Mouse (Mus musculus): ENCODE data around the gene Eef1g. TPM values are rescaled to one million over a fixed set of nuclear protein-coding genes. Genes with fewer than 3 reads are reported as not detected.
A peak's percentile ranks its signal among the peaks of the same experiment; 100 is the strongest.
"Not testable (repeated sequence)": the region's sequence is repeated elsewhere in the genome, so short reads cannot be mapped to it uniquely, and the experiment has no call there.

Eef1g gene
- total RNA-seq, 2 experiments from 2014 or later, result 209 to 343 TPM

DNA sequence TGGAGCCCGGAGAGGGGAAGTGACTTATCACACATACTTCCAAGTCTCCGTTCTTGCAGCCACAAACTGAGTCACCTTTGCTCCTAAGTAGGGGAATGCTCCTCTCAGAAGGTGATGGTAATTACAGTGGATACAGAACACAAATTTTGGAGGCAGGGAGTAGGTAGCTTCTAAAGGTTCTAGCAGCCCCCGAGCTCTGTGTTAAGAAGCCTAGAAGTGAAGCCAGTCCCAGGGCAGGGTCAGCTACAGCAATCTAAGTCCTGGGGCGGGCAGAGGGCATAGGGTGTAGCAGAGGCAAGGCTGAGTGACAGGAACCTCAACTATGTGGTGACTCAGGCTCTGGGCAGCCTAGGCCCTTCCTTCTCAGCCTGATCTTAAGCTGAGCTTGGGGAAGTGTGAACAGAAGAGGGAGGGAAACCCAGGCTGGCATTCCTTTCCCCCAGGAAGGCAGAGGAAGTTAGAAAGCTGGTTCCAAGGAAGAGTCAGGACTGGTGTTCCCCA lies 16.4 kb downstream of the Eef1g start:
- ATAC-seq (ENCODE audit: poor library complexity, severe bottlenecking), result peak; percentile 62

- peak; percentile 53 for ATAC-seq (ENCODE audit: poor library complexity, severe bottlenecking)
Measured at GRCm38 (mm10) chr19:8984255-8984868, 17.5 kb downstream of the Eef1g start.

DNA sequence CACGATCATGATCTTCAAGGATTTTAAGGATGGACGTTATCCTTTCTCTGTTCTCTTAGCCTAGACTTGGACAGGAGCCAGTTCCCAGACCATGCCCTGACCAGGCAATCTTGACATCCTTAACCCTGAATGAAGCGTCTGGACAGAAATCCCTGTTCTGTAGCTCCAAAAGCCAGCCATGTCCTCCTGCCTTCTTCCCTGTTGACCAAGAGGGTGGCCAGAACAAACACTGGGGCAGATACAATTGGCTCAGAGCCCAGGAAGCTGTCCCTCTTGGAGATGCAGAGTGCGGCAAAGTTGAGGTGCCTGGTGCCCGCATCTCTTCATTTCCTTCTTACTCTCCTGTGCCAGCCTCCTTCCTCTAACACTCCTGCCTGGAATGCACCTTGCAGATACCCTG lies 19.1 kb downstream of the Eef1g start:
- ATAC-seq (ENCODE audit: poor library complexity, severe bottlenecking), result no peak

- no peak for ATAC-seq (ENCODE audit: poor library complexity, severe bottlenecking)
Measured at GRCm38 (mm10) chr19:8987816-8988215, 21.0 kb downstream of the Eef1g start.

DNA sequence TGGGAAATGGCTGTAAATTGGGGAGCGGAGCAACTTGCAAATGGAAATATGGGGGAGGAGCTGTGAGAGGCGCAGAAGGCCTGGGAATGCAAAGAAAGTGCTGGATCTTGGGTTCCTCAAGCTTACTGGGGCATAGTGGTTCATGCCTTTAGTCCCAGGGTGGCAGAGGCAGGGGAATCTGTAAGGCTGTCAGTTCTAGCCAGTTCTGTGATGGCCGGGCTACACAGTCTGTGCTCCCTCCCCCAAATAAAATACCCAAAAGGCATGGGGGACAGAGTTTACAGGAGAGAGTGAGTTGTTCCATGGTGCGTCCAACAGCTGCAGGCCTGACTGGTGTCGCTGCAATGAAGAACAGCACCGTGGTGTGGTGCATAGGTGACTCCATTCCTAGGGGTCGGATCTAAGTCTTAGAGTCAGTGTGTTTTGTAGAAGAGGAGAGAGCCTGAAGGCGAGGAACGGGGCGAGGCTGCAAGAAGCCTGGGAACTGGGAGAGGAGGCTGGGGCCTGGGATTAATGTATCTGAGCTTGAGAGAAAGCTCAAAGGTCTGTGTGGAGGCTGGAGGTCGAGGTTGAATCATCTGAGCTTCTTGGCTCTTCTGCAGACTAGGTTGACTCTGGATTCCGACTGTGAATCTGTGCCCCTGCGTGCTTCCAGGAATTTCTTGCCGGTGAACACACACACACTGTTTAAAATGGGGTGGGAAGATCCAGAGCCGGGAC lies 21.7 kb downstream of the Eef1g start:
- ATAC-seq (ENCODE audit: poor library complexity, severe bottlenecking), result no peak

GRCm38 (mm10) chr19:8989066-8989566 lies 22.3 kb downstream of the Eef1g start, which contains the start of gene Ahnak:
Gene Ahnak (plus strand): TSS chr19:8989284.
- ATAC-seq (ENCODE audit: poor library complexity, severe bottlenecking), result peak; percentile 36

DNA sequence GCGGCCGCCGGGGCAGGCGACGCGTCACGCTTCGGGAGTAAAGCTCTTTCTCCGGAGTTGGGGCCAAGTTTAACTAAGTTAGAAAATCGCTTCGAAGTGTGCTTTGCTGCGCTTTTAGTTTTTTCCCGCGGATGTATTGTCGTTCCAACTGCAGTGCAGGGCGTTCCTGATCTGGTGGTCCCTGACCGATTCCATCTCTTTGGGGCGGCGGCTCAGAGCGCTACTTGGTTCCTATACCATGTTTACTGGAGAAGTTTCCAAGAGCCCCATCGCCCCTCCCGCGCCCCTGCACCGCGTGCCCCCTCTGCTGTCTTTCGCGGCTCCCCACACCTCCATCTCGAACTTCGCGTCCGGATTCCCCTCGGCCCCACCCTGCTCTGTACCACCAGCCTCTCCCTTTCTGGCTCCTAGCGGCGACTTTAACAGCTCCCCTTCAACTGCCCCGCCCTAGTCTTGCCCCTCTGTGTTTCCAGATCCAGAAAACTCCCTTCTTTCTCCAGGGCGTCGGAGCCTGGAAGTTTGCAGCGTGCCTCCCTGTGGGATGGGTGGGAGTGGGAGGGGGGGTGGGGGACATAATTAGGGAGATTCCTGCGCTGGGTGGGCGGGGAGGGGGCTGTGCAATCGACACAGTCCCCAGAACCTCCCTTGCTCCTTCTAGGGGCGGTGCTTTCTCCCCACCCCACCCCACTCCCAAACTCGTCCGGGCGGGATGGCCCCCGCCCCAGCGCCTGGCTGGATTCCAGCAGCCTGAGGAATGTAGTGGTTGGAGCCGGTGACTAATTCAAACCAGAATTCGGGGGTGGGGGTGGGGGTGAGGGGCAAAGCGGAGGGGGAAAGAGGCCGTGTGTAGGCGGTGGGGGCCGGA lies 23.0 kb downstream of the Eef1g start:
- peak; percentile 32 for ATAC-seq (ENCODE audit: poor library complexity, severe bottlenecking)

- no peak for ATAC-seq (ENCODE audit: poor library complexity, severe bottlenecking)
Measured at GRCm38 (mm10) chr19:8990432-8991102, 23.7 kb downstream of the Eef1g start.

- no peak for ATAC-seq (ENCODE audit: poor library complexity, severe bottlenecking)
Measured at GRCm38 (mm10) chr19:8991245-8991870, 24.5 kb downstream of the Eef1g start.

DNA sequence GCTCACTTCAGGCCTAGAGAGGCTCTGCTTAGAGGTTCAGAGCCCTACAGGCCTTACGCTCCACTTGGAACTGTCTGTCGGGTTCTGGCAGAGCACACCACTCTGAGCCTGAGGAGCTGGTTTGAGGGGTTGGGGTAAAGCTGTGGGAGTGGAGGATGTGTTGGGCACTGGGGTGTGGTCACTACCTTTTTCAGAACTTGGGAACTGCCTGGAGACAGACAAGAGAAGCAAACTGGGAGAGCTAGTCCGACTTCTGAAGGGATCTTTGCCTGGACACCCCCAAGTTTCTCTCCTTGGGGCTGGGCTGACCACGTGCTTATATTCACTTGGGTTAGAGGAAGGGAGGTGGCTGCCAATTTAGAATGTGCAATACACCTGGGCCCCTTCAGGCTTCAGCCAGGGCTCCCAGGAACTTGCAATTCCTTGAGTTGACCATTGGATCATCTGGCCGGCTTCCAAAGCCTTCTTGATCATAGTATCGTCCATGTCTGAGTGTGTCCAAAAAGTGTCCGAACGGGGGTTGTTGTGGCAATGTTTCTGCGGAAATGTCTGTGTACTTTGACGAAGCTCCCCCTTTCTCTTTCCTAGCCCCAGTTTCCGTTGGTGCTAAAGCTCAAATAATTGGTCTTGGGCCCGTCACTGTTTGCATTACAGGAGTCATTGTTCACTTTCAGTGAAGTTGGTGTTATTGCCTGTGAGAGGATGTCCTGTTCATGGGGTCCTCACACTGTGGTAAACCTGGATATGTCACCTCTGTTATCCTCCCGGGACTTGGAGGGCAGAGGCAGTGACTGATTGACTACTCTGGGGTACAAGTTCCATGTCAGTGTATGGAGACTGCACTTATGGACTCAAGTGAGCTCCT lies 25.3 kb downstream of the Eef1g start:
- no peak for ATAC-seq (ENCODE audit: poor library complexity, severe bottlenecking)

GRCm38 (mm10) chr19:8992769-8993624 lies 26.2 kb downstream of the Eef1g start:
- ATAC-seq (ENCODE audit: poor library complexity, severe bottlenecking), result peak; percentile 59

DNA sequence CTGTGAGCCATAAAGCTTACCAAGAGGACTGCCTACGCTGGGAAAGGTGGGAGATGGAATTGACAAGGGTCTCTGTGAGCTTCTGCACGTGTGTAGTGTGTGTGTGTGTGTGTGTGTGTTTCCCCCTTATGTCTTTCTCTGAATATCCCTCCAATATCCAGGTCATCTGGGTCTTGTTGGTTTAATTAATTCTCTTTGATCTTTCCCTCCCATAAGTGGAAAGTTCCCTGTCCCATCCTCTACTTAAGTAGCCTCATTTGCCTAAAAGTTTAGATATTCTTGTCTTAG lies 26.7 kb downstream of the Eef1g start:
- ATAC-seq (ENCODE audit: poor library complexity, severe bottlenecking), result no peak

GRCm38 (mm10) chr19:8994813-8995607 lies 28.2 kb downstream of the Eef1g start:
- ATAC-seq (ENCODE audit: poor library complexity, severe bottlenecking), result no peak

DNA sequence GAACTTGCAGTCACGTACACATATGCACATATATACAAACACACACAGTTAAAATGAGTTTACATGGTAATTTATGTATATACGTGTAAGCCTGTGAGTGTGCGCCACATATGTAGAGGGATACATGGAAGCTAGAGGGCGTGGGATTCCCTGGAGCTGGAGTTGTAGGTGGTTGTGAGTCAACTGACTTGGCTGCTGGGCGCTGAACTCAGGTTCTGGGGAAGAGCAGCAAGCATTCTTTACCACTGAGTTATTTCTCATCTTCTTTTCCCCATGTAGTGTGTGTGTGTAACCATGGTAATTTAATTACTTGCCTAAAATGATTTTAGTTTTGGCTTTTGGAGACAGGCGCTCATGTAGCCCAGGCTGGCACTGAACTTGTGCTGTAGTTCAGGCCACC lies 29.8 kb downstream of the Eef1g start:
- no peak for ATAC-seq (ENCODE audit: poor library complexity, severe bottlenecking)

DNA sequence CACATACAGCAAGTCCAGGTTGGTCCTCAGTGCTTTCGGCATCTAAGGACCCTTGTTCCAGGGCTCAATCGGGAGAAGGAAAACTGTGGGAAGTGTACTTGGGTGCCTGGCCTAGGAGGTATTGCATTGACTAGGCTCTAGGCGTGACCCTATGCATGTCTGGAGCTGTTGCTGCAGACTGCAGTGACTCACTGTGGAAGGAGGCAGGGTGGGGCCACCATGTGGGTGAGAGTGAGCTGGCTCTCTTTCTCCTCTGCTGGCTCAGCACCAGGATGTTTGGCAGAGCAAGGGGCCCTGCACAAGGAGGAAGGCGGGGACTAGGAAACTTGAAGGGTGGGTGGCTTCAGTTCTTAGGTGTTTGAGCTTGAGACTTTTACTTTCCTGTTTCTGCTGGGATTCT lies 30.7 kb downstream of the Eef1g start:
- ATAC-seq (ENCODE audit: poor library complexity, severe bottlenecking), result peak; percentile 92

DNA sequence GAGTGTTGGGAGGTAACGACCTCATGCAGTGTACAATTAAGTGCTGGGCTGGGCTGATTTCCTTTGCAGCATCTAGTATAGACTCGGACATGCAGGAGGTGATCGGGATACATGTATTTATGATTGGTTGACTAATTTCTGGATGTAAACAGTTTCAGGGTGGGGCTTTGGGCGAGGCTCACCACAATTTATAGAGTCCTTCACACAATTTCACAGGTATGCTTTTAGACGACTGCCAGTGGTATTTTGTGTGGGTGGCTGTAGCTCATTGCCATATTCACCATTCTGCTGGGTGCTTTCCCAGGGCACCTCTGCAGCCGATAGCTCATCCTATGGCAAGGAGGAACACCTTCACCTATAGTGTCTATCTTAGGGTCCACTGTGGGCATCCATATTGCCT lies 31.7 kb downstream of the Eef1g start:
- no peak for ATAC-seq (ENCODE audit: poor library complexity, severe bottlenecking)

DNA sequence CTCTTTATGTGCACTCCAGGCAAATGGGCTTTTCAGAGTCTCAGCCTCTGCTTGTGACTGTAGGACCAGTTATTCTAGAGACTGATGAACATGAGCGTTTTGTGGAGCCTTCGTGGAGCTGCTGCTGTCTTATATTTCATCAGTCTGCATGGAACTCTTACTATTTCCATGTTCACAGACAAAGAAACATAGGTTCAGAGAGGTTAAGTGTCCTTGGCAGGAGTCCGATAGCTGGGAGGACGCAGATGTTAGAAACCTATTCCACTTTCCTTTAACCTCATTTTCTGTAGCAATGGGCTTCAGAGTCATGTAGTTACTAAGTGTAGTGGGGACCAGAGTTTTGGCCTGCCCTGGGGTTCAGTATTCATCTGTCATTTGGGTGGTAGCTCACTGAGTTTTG lies 32.4 kb downstream of the Eef1g start:
- ATAC-seq (ENCODE audit: poor library complexity, severe bottlenecking), result no peak

DNA sequence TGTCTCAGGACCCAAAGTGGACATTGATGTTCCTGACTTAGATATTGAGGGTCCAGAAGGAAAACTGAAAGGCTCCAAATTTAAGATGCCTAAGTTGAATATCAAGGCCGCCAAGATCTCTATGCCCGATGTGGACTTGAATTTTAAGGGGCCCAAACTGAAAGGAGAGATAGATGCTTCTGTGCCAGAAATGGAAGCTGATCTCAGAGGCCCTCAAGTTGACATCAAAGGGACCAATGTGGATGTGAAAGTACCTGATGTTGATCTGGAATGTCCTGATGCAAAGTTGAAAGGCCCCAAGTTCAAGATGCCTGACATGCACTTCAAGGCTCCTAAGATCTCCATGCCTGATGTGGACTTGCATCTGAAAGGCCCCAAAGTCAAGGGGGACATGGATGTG lies 40.1 kb downstream of the Eef1g start:
- ATAC-seq (ENCODE audit: poor library complexity, severe bottlenecking), result not testable (repeated sequence)
